Mouse (Mus musculus): ENCODE measurements around the gene Mtf2.

DNA sequence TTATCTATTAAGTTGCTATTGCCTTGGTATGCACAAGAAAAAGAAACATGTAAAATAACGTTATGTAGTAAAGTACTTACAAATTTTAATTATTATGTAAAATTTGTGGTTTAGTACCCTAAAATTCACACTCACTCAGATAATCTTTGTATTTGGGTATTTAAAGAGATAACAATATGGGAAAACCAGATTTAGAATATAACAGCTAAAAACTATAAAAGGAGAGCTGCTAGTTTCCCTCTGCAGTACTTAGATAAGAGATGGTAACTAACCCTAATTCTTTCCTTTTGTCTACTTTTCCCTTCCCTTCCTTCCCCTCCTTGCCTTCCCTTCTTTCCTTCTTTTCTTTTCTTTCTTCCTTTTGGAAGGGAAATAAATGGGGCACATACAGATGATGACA is 87.1 kb downstream of the Mtf2 start:
- no peak for TF ChIP-seq POLR2A (IDR thresholded peaks at IDR 0.05; ENCODE audit: extremely low read depth, insufficient read depth, low read length)
- TF ChIP-seq CTCF (IDR thresholded peaks at IDR 0.05; ENCODE audit: low read depth, low read length) = no peak

All from liver, adult 2 months (tissue).